Mouse (Mus musculus) liver, embryonic 14.5 days (tissue): ENCODE measurements around the gene Gm4131.

Source experiments
- CTCF ChIP-seq: IDR thresholded peaks from 2 replicates; pipeline ENCODE4 v1.5.1; 2016; ENCODE audit warnings: antibody characterized with exemption, low read depth, control low read depth
- EP300 ChIP-seq: IDR thresholded peaks from 2 replicates; pipeline ENCODE4 v1.6.1; 2016; ENCODE audit warnings: antibody characterized with exemption, low read depth

DNA sequence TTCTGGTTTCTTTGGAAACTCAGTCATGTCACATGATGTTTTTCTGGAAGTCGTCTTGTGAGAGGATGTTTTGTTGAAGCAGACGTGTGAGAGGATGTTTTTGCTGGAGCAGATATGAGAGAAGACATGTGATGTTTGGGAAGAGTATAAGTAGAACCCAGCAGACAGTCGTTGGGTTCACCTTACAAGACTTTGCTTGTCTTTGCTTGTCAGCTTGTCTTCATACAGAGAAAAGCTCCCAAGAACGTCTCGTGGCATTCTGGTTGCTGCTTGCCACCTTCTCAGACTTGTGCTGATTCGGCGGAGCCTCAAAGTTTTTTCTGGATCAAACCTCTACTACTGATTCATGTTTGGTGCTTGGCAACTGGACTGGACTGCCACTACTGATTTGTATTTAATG is 69.3 kb downstream of the Gm4131 start:
- TF ChIP-seq CTCF (no peak), EP300 (no peak)
